ENCODE assay signal across 9 mouse cellular contexts in genomic region chr2:29100822-29101534, GRCm38 (mm10). TPM values are rescaled to one million over a fixed set of nuclear protein-coding genes. Genes with fewer than 3 reads are reported as not detected.
DNase-seq lines count a peak whose midpoint lies in the region; ATAC-seq and TF ChIP-seq lines count a peak whose summit lies in the region.
"Had no signal": no experiment of that assay in that cellular context is flagged by ENCODE, and none has a peak within 500 bp of the region (broad histone marks: within the 10 kb centered on the region; RNA-seq: fewer than 3 reads in every experiment).

No protein-coding gene starts in this region.

- peak overlapping the region; percentile 15; the same call in 1 of the 2 replicates for H3K4me2 ChIP-seq in lung, embryonic 14.5 days
- 0 out of 2 replicates have a peak overlapping the region, but pooled peaks have one; percentile 21 for H3K4me2 ChIP-seq in stomach, embryonic 15.5 days

- no peak overlapping the region for H3K4me3 ChIP-seq in lung, embryonic 14.5 days (ENCODE audit: low read depth, low read length)
- no peak overlapping the region for H3K4me3 ChIP-seq in stomach, embryonic 15.5 days (replicated peaks)

- TF ChIP-seq CTCF in lung, embryonic 14.5 days (IDR thresholded peaks at IDR 0.05; ENCODE audit: low read depth): no peak

- peak; percentile 18 to 76 for DNase-seq in adrenal gland, adult (ENCODE audit: inconsistent age in 2 of 2, low spot score in 1 of 2)
- DNase-seq in adrenal gland, postnatal 25 days: no peak
- peak; percentile 13 for DNase-seq in lung, embryonic 14.5 days
- no peak for DNase-seq in lung, postnatal 14 days
- no peak for DNase-seq in left cerebral cortex, adult 8-10 months (ENCODE audit: low spot score in 2 of 2)
- no peak for DNase-seq in cerebellum, adult 8-10 months
- DNase-seq: cerebellum, adult 9-11 months had no signal

- H3K27ac ChIP-seq in lung, embryonic 14.5 days (ENCODE audit: low read depth): no peak overlapping the region
- H3K27ac ChIP-seq in stomach, embryonic 15.5 days: no peak overlapping the region

- H3K27me3 ChIP-seq in lung, embryonic 14.5 days (ENCODE audit: insufficient read depth, low read length): no peaks in the 10 kb centered on the region
- H3K27me3 ChIP-seq in stomach, embryonic 15.5 days (replicated peaks): no peaks in the 10 kb centered on the region

- no peaks in the 10 kb centered on the region for H3K9me3 ChIP-seq in lung, embryonic 14.5 days (ENCODE audit: low read depth, low read length)
- no peaks in the 10 kb centered on the region for H3K9me3 ChIP-seq in stomach, embryonic 15.5 days

- no peak for ATAC-seq in lung, embryonic 14.5 days (ENCODE audit: insufficient read depth)
- peak; percentile 11 for ATAC-seq in inflammation-experienced regulatory T-cells, adult 6 months
- ATAC-seq in stomach, embryonic 15.5 days (ENCODE audit: insufficient read depth, low FRiP score, low read depth): no peak

- H3K36me3 ChIP-seq in lung, embryonic 14.5 days (ENCODE audit: insufficient read depth): no peaks in the 10 kb centered on the region
- H3K36me3 ChIP-seq in stomach, embryonic 15.5 days: no peaks in the 10 kb centered on the region

- 67% methylated on average over 7 of the region's 7 CpGs for WGBS in lung, embryonic 14.5 days
- WGBS in stomach, embryonic 15.5 days: 64% methylated on average over 7 of the region's 7 CpGs

- no peak overlapping the region for H3K9ac ChIP-seq in lung, embryonic 14.5 days
- H3K9ac ChIP-seq in stomach, embryonic 15.5 days: no peak overlapping the region

- no peaks in the 10 kb centered on the region for H3K4me1 ChIP-seq in lung, embryonic 14.5 days (ENCODE audit: insufficient read depth)
- no peaks in the 10 kb centered on the region for H3K4me1 ChIP-seq in stomach, embryonic 15.5 days

RNA-seq across cellular contexts. Expression of gene Setx, which starts 23.0 kb away (rescaled TPM):
- total RNA-seq in adrenal gland, postnatal 25 days (2021): 43.2 and 43.6 TPM in 2 replicates
- polyA plus RNA-seq in lung, embryonic 14.5 days (2014; fragmentation: Nextera tagmentation; extraction: Ambion mirVana): 12.7 and 13.7 TPM in 2 replicates
- 10 to 100 TPM; 27.3 to 30.5 (median 29.8) TPM for polyA plus RNA-seq in inflammation-experienced regulatory T-cells, adult 6 months (2017; shearing (Covaris generic))
- polyA plus RNA-seq in stomach, embryonic 15.5 days (2015; fragmentation: Nextera tagmentation; extraction: Ambion mirVana): 8.7 and 9.9 TPM in 2 replicates
- 10 to 100 TPM; 35.8 to 58.6 (median 48.4) TPM for total RNA-seq in left cerebral cortex, adult 8-10 months (2022)

RNA-seq across cellular contexts. Expression of gene Ttf1, which starts 40.9 kb away (rescaled TPM):
- 15.2 and 18.5 TPM in 2 replicates for total RNA-seq in adrenal gland, postnatal 25 days (2021)
- 10.2 and 10.7 TPM in 2 replicates for polyA plus RNA-seq in lung, embryonic 14.5 days (2014; fragmentation: Nextera tagmentation; extraction: Ambion mirVana)
- polyA plus RNA-seq in inflammation-experienced regulatory T-cells, adult 6 months (2017; shearing (Covaris generic)): 10 to 100 TPM; 15.4 to 23.6 (median 18.4) TPM
- polyA plus RNA-seq in stomach, embryonic 15.5 days (2015; fragmentation: Nextera tagmentation; extraction: Ambion mirVana): 10.1 and 10.4 TPM in 2 replicates
- total RNA-seq in left cerebral cortex, adult 8-10 months (2022): 10 to 100 TPM in 2 of 4 experiments, 1 to 10 TPM in 2; 9.6 to 13.4 (median 10.2) TPM

RNA-seq across cellular contexts. Expression of gene Cfap77, which starts 46.1 kb away (rescaled TPM):
- total RNA-seq in adrenal gland, postnatal 25 days (2021): 0.76 and 0.90 TPM in 2 replicates
- 0.76 and 0.83 TPM in 2 replicates for polyA plus RNA-seq in lung, embryonic 14.5 days (2014; fragmentation: Nextera tagmentation; extraction: Ambion mirVana)
- under 1 TPM in 2 of 3 experiments, not detected in 1; 0.73 to 0.95 TPM for polyA plus RNA-seq in inflammation-experienced regulatory T-cells, adult 6 months (2017; shearing (Covaris generic))
- 0.39 TPM in 2 replicates for polyA plus RNA-seq in stomach, embryonic 15.5 days (2015; fragmentation: Nextera tagmentation; extraction: Ambion mirVana)
- 1 to 10 TPM in 1 of 4 experiments, under 1 TPM in 3; 0.25 to 1.1 (median 0.48) TPM for total RNA-seq in left cerebral cortex, adult 8-10 months (2022)

Comparison
In these comparisons a context has a peak if more than half of its experiments do, and no peak if none do; other contexts are left out.
1. DNase-seq: peak in adrenal gland, adult (2 of 2) and lung, embryonic 14.5 days (single experiment); none in adrenal gland, postnatal 25 days (single experiment), lung, postnatal 14 days (single experiment), left cerebral cortex, adult 8-10 months (0 of 2) and cerebellum, adult 8-10 months (single experiment).